ENCODE assay signal across 21 mouse cellular contexts in the genomic region with DNA sequence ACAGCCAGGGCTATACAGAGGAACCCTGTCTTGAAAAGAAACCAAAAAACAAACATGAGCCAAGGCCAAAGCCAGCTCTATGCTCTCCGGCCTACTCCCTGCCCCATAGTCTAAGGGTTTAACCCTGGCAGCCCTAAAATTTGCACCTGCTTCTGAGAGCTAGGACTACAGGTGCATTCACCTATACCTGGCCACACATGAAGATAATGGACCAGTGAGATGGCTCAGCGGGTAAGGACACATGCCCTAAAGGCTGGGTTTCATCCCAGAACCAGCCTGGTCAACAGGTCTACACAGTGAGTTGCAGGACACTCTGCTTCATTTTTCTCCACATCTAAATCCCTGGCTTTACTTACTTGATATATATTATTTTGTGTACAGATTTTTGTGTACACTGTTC.
"Had no signal": no experiment of that assay in that cellular context is flagged by ENCODE, and none has a peak within 500 bp of the region (broad histone marks: within the 10 kb centered on the region; RNA-seq: fewer than 3 reads in every experiment).

No protein-coding gene starts in this region.

- H3K4me3 ChIP-seq: liver, embryonic 15.5 days; lung, embryonic 15.5 days; megakaryocyte, embryonic 14.5 days; midbrain, embryonic 10.5 days; neural tube, embryonic 12.5 days; neural tube, embryonic 15.5 days had no signal

- H3K27ac ChIP-seq: liver, embryonic 15.5 days; lung, embryonic 15.5 days; midbrain, embryonic 10.5 days; neural tube, embryonic 12.5 days; neural tube, embryonic 15.5 days; stomach, postnatal 0 days had no signal

- H3K9me3 ChIP-seq: liver, embryonic 15.5 days; lung, embryonic 15.5 days; megakaryocyte, embryonic 14.5 days; midbrain, embryonic 10.5 days; neural tube, embryonic 12.5 days; neural tube, embryonic 15.5 days had no signal

- H3K4me1 ChIP-seq: lung, embryonic 15.5 days; midbrain, embryonic 10.5 days; neural tube, embryonic 12.5 days; neural tube, embryonic 15.5 days had no signal

- H3K9ac ChIP-seq: liver, embryonic 15.5 days; lung, embryonic 15.5 days; neural tube, embryonic 12.5 days; neural tube, embryonic 15.5 days had no signal

- DNase-seq: kidney, adult 9 months; kidney, postnatal 14 days; kidney, postnatal 4 days; left cerebral cortex, postnatal 4 days; lung, adult 18-20 months; lung, postnatal 10 days; lung, postnatal 36 days; midbrain, embryonic 14.5 days; right cerebral cortex, adult 18-20 months; right cerebral cortex, postnatal 14 days; right cerebral cortex, postnatal 4 days; thymus, adult 2 months; thymus, postnatal 14 days; thymus, postnatal 4 days had no signal

- H3K27me3 ChIP-seq: liver, embryonic 15.5 days; lung, embryonic 15.5 days; megakaryocyte, embryonic 14.5 days; neural tube, embryonic 12.5 days; neural tube, embryonic 15.5 days had no signal

- H3K4me2 ChIP-seq: liver, embryonic 15.5 days; lung, embryonic 15.5 days; neural tube, embryonic 12.5 days; neural tube, embryonic 15.5 days had no signal
